Mouse (Mus musculus): ENCODE measurements around the gene Atp2c2. TPM values are rescaled to one million over a fixed set of nuclear protein-coding genes. Genes with fewer than 3 reads are reported as not detected.
A peak's percentile ranks its signal among the peaks of the same experiment; 100 is the strongest.

Gene Atp2c2
- polyA plus RNA-seq, 1 experiment = 0.98 TPM

DNA sequence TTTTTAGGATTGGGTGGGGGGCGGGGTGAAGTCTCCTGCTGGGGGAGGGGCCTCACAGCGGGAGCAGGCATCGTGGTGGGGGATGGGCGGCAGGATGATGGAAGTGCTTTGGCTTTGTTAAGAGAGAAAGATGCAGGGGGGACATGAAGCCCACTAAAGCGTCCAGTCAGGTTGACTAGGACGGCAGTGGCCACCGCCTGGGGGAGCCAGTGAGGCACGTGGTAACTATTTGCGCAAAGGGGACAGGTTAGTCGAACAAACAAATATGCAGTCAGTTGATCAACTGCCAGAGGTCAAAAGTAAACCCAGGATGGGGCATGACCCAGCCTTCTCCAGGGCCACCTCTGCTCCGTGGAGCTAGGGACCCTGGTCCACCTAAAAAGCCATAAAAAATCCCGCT lies 849 bp upstream of the Atp2c2 start:
- DNase-seq (ENCODE audit: extremely low spot score in 1 of 2, low spot score in 1 of 2) = peak in 1 of 2 experiments; percentile 50

DNA sequence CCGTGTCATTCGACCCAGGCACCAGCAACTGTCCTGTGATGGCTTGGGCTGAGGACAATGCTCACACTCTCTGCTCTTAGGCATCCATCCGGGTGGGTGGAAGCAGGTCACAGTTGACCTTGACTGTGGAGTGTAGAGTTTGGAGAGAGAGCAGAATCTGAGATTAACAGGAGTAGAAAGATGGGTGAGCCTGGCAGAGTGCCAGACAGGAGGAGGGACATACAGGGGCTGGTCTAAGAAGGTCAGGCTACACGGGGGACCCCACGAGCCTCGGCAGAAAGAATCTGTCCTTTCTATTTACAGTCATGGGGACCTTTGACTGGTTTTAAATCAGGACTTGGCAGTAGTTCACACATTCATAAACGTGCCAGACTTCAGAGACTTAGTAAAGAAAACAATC lies 3.2 kb downstream of the Atp2c2 start:
- no peak for DNase-seq (ENCODE audit: extremely low spot score in 1 of 2, low spot score in 1 of 2)

DNA sequence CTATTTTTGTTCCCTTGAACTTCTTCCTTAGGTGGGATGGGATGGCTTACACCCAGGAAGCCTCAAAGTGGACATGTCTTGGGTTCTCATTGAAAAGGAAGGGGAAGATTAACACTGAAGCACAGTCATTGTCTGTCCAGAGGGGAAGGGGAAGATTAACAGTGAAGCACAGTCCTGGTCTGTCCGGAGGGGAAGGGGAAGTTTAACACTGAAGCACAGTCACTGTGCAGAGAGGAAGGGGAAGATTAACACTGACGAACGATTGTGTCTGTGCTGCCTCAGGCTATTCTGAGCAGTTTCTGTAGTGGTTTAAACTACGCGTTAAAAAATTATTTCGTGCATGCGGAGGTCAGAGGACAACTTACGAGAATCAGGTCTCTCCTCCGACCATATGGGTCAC lies 7.3 kb downstream of the Atp2c2 start:
- DNase-seq (ENCODE audit: extremely low spot score in 1 of 2, low spot score in 1 of 2) = no peak

DNA sequence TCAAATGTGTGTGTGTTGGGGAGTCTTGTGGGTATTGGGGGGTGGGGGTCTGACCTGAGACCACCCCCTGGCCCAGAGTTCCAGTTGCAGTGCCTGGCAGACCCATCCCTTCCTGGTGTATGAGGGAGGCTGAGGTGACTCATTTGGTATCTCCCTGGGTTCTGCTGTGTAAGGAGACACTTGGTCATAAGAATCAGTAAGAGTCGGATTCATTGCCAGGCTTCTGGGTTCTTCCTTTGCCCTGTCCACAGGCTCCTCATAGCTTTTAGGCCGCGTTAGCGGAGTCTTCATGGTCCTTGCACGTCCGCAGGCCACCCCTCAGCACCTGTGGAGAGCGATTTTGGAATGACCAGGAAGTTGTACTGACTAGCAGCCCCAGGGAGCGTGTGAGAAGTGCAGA lies 8.7 kb downstream of the Atp2c2 start:
- no peak for DNase-seq (ENCODE audit: extremely low spot score in 1 of 2, low spot score in 1 of 2)

DNA sequence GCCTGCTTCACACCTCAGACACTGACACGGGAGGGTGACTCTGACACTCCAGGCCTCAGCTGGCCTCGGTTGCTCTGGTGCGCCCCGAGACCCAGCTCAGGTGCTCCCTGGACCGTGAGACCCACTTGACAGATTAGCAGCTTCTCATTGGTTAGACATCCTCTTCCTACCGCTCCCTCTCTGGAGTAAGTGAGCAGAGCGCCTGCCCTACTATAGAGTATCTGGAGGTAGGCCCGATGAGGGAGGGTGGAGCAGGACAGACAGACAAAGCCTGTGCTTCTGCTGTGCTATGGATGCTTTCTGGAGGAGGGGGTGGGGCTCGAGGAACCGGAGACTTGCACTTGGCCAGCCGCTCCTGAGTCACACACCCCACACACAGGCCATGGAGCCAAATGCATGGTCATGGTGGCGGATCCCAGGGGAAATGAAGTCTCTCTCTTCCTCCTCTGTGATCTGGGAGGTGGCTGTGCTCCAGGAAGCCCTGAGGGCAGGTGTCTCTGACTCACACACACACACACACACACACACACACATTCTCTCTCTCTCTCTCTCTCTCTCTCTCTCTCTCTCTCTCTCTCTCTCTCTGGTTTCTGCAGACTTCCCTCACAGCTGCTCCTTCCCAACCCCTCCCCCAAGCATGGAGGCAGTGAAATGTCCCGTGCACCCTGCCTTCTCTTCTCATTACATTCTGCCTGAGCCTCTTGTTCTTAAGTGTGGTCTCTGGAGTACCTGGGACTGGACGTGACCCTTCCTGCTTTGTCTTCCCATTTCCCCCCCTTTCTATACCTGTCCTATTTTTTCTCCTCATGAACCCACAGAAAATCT lies 9.3 kb downstream of the Atp2c2 start:
- no peak for DNase-seq (ENCODE audit: extremely low spot score in 1 of 2, low spot score in 1 of 2)

DNA sequence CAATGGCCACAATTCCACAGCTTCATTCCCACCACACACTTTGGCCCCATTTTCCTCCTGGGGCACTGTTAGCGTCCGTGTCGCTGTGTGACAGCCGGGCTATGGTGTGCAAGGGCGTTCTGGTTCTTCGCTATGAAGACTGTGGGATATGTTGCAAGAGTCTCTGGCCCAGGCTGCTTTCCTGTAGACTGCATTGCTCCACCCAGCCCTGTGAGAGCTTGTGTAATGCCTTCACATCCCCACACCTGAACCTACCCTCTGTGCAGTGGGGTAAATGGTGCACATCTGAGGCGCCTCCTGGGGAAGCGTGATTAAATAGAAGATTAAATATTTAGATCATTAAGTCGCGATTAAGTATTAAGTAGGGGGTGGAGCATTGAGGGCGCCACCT lies 9.9 kb downstream of the Atp2c2 start:
- no peak for DNase-seq (ENCODE audit: extremely low spot score in 1 of 2, low spot score in 1 of 2)

DNA sequence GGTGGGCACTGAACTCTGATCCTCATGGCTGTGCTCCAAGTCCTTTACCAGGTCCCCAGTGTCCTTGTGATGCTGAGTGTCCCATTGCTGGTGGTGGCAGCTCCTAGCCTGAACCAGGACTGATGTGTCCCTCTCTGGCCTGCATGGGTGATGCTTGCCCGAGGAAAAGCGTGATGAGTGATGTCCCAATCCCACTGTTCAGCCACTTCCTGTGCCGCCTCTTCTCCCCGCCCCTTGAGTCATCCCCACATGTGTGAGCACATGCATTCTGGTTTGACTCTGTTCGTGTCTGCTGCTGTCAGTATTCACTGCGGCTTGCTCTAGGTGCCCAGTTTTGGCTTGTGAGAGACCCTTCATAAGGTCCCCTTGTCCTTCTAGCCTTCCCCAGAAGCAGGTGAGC lies 12.4 kb downstream of the Atp2c2 start:
- DNase-seq (ENCODE audit: extremely low spot score in 1 of 2, low spot score in 1 of 2) = no peak

DNA sequence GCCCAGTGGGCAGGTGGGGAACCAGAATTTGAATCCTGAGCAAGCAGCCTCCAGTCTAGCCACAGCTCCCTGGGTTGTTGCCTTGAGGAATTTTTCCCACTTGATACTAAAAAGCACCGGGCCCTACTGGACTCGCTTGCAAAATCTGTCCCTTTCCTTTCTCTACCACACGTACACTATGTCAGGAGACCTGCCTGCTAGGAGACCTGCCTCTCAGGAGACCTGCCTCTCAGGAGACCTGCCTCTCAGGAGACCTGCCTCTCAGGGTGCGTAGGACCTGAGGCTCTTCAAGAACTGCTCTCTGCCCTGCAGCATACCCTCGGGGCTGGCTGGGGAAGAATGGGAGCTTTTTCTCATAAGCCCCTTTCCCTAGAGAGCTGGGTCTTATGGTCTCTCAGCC lies 13.6 kb downstream of the Atp2c2 start:
- DNase-seq (ENCODE audit: extremely low spot score in 1 of 2, low spot score in 1 of 2) = no peak

DNA sequence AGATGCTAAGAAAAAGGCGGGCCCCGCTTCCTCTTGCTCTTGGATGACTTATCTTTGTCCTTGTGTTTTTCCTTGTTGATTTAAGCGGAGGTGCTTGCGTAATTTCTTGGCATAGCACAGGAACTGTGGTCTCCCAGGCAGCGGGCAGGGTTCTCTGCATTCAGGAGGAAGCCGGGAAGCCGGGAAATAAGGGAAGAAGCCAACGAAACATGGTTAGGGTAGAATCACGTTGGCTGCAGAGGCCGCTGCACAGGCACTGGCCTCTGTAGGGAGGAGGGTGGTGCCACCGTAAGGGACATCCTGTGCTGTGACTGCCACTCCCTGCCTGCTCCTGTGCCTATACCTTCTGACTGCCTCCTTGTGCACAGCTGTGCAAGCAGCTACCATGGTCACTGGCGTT lies 15.4 kb downstream of the Atp2c2 start:
- no peak for DNase-seq (ENCODE audit: extremely low spot score in 1 of 2, low spot score in 1 of 2)

DNA sequence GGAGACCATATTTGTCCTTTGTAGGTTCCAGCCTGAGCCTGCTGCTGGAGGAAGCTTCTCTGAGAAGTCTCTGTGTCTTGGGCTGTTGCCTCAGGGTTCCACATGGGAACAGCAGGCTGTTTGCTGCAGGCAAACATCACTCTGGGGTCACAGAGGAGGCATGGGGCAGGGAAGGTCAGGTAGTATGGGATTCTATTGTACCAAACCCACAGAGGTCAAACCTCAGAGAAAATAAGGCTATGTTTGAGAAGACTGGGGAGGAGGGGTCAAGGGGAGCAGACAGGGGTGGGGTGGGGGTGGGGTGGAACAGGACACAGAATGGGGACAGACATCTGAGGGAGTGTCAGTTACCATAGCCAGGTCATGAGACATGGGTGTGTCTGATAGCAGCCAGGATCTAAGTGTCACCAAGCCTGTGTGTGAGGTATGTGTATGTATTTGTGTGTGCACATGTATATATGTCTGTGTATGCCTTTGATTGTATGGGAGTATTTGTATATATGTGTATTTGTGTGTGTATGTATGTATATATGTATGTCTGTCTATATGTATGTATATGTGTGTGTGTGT lies 17.0 kb downstream of the Atp2c2 start:
- DNase-seq (ENCODE audit: extremely low spot score in 1 of 2, low spot score in 1 of 2) = no peak

DNA sequence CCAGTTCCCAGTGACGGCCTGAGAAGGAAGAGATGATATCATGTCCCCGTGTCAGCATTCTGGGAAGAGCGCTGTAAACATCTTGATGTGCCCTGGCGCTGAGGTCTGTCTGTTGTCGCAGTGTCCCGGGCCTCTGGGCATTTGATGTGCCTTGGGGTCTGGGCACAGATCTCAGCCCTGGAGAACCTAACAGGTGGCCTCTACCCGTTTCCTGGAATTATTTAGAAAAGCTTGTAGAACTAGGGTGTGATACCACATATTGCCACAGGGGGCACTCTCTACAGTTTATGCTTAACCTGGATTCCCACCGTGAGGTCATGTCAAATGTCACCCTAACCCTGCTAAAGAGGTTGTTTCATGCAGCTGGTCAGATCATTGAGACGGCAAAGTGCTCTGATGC lies 18.0 kb downstream of the Atp2c2 start:
- DNase-seq (ENCODE audit: extremely low spot score in 1 of 2, low spot score in 1 of 2) = peak in 1 of 2 experiments; percentile 16

DNA sequence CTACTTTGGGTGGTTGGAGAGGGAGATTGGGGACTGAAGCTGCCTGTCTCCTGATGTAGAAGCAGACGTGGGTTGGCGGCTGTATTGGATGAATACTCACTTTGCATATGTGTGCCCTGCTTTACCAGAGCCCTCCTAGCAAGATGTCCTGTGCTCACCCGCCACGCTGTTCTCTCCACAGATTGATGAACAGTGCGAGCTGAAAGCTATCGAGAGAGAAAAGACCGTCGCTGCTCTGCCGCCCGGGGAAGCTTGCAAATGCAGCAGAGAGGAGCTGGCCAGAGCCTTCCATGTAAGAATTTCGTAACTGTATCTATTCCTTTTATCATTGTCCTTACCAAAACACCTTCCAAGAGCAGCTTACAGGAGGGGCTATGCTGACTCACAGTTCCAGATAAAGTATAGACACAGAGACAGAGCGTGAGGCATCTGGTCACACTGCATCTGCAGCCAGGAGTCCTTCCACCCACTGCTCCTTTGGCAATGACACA lies 19.2 kb downstream of the Atp2c2 start:
- peak; percentile 42 to 70 for DNase-seq (ENCODE audit: extremely low spot score in 1 of 2, low spot score in 1 of 2)

DNA sequence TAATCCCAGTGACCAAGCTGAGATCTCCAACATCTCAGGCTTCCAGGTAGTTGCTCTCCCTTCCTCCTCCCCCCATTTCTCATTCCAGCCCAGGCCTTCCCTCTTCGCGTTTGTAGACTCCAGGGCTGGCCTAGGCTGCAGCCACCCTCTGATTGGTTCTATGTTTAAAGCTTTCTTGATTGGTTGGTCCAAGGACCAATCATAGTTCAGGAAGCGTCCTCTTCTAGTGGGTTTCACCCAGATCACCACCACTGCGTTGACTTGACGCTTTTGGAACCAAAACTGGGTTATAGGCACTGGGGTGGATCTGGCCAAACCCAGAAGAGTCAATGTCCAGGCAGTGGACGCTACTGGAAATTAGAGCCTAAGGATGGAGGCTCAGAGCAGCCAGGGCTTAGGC lies 22.5 kb downstream of the Atp2c2 start:
- no peak for DNase-seq (ENCODE audit: extremely low spot score in 1 of 2, low spot score in 1 of 2)

DNA sequence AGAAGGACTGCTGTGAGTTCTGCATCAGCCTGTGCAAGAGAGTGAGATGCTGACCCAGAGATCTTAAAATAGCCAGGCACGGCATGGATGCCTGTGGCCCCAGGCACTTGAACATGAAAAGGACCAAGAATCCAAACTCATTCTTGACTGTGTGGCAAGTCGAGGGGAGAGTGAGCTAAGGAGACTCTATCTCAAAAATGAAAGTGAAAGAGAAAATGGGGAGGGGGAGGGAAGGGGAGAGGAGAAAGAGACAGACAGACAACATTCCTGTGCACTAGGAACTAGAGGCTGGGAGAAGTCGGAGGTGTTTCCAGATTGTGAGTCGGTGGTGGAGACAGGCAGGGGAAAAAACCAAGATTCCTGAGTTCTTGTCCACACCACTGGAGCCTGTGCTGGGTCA lies 23.9 kb downstream of the Atp2c2 start:
- no peak for DNase-seq (ENCODE audit: extremely low spot score in 1 of 2, low spot score in 1 of 2)

DNA sequence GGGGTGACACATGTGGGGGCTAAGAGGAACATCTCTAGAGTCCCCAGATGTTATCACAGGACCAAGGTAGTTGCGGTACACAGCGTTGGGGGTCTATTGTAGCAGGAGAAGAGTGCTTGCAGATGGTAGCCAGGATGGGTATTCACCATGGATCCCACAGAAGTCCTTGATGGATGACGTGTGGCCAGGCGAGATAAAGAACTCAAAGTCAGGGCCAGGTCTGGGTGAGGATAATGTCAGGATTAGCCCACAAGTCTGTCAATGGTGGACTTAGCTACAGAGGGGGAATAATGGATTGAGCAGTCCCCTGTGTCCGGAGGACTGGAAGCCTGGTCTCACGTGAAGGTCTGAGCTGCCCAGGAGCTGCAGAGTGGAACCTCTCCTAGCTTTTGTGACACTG lies 24.8 kb downstream of the Atp2c2 start:
- DNase-seq (ENCODE audit: extremely low spot score in 1 of 2, low spot score in 1 of 2) = no peak

DNA sequence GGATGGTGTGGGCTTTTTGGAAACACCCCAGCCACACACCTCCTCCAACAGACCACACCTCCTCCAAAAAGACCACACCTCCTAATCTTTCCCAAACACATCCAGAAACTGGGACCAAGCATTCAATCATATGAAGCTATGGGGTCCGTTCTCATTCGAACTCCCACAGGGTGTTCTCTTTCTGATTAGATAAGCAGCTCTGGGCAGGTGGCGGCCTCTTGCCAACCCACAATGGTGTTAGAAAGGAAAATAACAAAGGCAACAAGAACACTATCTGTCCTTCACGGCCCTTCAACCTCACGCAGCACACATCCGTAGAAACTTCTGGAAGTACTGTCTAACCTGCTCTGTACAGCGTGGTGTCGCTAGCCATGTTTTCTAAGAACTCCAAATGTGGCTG lies 27.3 kb downstream of the Atp2c2 start:
- no peak for DNase-seq (ENCODE audit: extremely low spot score in 1 of 2, low spot score in 1 of 2)

DNA sequence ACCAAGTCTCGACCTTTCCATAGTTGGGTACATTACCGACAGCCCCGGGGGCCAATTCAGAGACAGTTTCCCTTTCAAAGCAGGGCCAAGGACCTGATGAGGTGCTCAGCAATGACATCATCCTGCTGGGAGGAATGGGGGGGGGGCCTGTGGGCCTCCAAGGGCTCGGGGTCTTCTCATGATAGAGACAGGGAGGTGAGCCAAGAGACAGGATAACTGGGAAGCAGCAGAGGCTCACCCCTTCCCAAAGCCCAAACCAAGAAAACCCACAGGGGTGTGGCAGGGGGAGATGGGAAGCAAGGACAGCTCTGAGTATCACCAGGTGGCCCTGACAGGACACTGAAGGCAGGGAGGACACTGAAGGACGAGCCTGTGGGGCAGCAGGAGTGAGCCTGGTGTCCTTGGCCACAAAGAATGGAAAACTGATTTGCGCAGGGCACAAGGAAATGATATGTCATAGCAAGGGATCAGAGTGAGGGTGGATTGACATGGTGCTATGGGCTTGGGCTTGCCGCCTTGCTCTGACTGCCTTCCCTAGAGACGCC lies 28.6 kb downstream of the Atp2c2 start:
- no peak for DNase-seq (ENCODE audit: extremely low spot score in 1 of 2, low spot score in 1 of 2)

DNA sequence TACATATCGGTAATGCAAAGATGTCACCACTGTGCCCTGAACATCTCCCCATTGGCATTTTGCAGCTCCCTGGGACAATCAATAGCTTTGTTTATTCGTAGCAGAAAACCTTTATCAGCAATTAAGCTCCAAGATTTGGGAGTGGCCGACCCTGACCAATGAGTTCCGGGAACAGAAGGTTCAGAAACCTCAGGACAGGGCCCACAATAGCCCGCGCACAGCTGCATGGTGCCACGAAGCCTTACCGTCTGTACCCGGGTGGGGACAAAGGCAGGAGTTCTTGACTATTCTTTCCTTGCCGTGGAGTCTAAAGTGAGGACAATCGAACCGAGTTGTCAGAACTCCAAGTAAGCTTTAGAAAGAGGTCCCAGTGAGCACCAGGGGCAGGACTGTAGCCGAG lies 32.3 kb downstream of the Atp2c2 start:
- DNase-seq (ENCODE audit: extremely low spot score in 1 of 2, low spot score in 1 of 2) = no peak

DNA sequence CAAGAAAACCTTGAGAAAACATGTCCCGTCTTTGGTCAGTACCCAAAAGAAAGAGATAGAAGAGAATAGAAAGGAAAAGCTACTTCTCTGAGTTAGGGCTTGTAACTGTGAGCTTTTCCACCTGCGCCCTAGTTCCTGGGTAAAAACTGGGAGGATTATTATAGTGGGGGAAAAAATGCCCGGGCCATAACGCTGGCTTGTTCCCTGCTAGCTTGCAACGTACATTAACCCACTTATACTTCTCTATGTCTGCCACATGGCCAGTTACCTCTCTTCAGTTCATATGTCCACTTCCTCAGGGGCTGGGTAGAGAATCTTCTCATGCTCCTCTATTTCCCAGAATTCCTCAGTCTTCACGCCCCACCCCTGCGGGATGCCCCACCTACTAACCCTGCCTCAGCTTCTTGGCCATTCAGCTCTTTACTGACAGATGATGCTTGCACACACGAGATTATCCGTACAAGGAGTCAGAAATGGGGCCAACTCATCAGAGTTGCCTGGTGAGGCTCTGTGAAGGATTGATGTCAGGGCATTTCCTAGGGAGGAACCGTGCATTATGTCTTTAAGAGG lies 36.6 kb downstream of the Atp2c2 start:
- DNase-seq (ENCODE audit: extremely low spot score in 1 of 2, low spot score in 1 of 2) = no peak

DNA sequence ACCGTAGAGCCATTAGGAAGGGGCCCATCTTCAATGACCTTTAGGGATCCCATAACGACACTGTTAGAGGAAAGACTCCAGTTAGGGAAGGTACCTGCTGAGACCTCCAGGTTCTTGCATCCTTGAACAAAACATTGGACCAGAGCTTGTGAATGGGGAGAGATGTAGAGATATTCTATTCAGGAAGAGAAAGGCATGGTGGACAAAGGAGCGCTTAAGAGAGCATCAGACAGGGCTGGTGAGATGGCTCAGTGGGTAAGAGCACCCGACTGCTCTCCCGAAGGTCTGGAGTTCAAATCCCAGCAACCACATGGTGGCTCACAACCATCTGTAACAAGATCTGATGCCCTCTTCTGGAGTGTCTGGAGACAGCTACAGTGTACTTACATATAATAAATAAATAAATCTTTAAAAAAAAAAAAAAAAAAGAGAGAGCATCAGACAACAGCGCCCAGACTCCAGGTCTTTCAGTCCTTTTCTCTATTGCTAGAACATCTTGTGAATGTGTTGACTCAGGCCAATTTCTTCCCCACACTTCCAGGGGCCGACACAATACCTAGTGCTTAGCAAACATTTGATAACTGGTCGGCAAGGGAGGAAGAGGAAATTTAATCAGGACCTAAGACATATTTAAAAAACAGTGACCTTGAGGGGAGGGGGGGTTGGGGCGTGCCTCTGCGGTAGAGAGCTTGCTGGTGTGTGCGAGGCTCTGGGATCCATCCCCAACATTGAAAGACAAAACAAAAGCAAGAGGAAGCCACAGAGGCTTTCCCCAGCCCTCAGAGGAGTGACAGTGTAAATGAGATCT lies 37.5 kb downstream of the Atp2c2 start:
- no peak for DNase-seq (ENCODE audit: extremely low spot score in 1 of 2, low spot score in 1 of 2)

Data from frontal cortex, adult 2 months (tissue).